Mouse (Mus musculus): ENCODE results near the gene Iqcf5.

DNA sequence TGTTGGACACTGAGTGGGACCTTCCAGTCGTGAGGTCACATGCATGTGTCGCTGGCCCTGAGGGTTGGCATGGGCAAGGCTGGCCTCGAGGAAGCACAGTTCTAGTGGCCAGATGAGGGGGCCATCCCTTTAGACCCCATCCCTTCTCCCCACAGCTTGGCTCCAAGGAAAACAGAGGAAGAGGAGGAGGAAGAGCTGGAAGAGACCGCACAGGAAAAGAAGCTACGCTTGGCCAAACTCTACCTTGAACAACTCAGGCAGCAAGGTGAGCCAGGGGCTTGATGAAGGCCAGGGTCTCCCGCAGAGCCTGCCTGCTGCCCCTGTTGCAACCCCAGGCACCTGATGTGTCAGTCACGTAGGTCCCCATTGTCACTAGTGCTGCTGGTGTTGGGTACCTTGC, 33.8 kb upstream of the Iqcf5 start:
- TF ChIP-seq CTCF (IDR thresholded peaks at IDR 0.05; ENCODE audit: low read depth, low read length) (no peak), POLR2A (IDR thresholded peaks at IDR 0.05; ENCODE audit: extremely low read depth, insufficient read depth, low read length) (no peak)
